Mouse (Mus musculus) embryonic facial prominence, embryonic 11.5 days (tissue): ENCODE results near the gene Myl7. TPM values are rescaled to one million over a fixed set of nuclear protein-coding genes. Genes with fewer than 3 reads are reported as not detected.

Experiments
- ATAC-seq: fragments of 200-750 bp; cut with Nextera tagmentation; replicated peaks from 2 replicates; pipeline ENCODE4 v1.8.0; 2017; ENCODE audit warnings: low read depth; ENCODE audit not compliant: insufficient number of reproducible peaks, low FRiP score, low TSS enrichment
- DNase-seq: peaks from one replicate; pipeline ENCODE4 v3.0.0-alpha.2; 2015; ENCODE audit warnings: low spot score
- H3K27ac ChIP-seq: fragments of 300-500 bp; sonication (generic); replicated peaks from 2 replicates; pipeline ENCODE4 v1.5.1; 2014; ENCODE audit warnings: mild to moderate bottlenecking, low read depth, low read length, control low read depth
- H3K27me3 ChIP-seq: fragments of 300-500 bp; sonication (generic); 2 replicates; pipeline ENCODE4 v1.6.1; 2014; ENCODE audit warnings: mild to moderate bottlenecking, low read length, moderate library complexity, mixed read lengths; ENCODE audit not compliant: control insufficient read depth, insufficient read depth
- H3K36me3 ChIP-seq: fragments of 300-500 bp; sonication (generic); replicated peaks from 2 replicates; pipeline ENCODE4 v1.6.1; 2014; ENCODE audit warnings: low read depth, mild to moderate bottlenecking, low read length, moderate library complexity, mixed read lengths; ENCODE audit not compliant: control insufficient read depth, insufficient read depth
- H3K4me1 ChIP-seq: fragments of 300-500 bp; sonication (generic); 2 replicates; pipeline ENCODE4 v1.6.1; 2014; ENCODE audit warnings: low read length, mixed read lengths; ENCODE audit not compliant: control insufficient read depth, insufficient read depth
- H3K4me2 ChIP-seq: fragments of 300-500 bp; sonication (generic); 2 replicates; pipeline ENCODE4 v1.6.1; 2014; ENCODE audit warnings: low read depth, mild to moderate bottlenecking, control low read depth, low read length, moderate library complexity
- H3K4me3 ChIP-seq: fragments of 300-500 bp; sonication (generic); 2 replicates; pipeline ENCODE4 v1.5.1; 2014; ENCODE audit warnings: low read depth, low read length, control low read depth
- H3K9ac ChIP-seq: fragments of 300-500 bp; sonication (generic); replicated peaks from 2 replicates; pipeline ENCODE4 v1.6.1; 2014; ENCODE audit warnings: mild to moderate bottlenecking, control low read depth, low read length
- H3K9me3 ChIP-seq: fragments of 300-500 bp; sonication (generic); replicated peaks from 2 replicates; pipeline ENCODE4 v1.6.1; 2016; ENCODE audit warnings: mild to moderate bottlenecking, low read length, inconsistent platforms, mixed read lengths; ENCODE audit not compliant: control insufficient read depth
- WGBS: fragments of 180-500 bp; shearing (Covaris S2); extraction: QIAGEN DNeasy Blood & Tissue Kit; methylation state at CpG from one replicate; pipeline ENCODE4 v1.1.7; 2014; 5-methylcytosine and 5-hydroxymethylcytosine counted together
- polyA plus RNA-seq: library from polyadenylated mRNA; unstranded; fragments of >200 nt; fragmentation: Nextera tagmentation; extraction: Ambion mirVana; gene quantifications from 2 replicates; pipeline ENCODE4 v1.2.1, GENCODE M21; 2014

Gene Myl7
- polyA plus RNA-seq, 1 experiment from 2014 or later = 25.4 TPM

DNA sequence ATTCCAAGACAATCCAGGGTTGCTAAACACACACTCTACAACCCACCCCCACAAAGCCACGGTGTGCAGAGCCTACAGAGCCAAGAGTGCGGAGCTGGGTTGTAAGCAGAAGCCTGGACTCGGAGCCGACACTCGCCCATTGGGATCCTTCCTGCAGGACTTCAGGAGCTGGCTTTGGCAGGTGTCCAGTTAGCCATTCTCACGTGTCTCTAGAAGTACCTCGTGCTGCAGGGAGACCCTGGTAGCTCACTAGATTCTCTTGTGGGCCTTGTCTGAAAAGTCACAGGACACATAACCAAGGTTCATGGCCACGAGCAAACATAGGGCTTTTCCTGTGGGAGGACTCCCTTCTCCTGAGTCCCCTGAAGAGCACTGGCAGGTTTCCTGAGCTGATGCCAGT is 14.7 kb upstream of the Myl7 start:
- Histone ChIP-seq H3K27ac (no peak overlapping the region), H3K27me3 (no peaks in the 10 kb centered on the region), H3K4me1 (no peaks in the 10 kb centered on the region), H3K4me3 (no peak overlapping the region), H3K36me3 (no peaks in the 10 kb centered on the region), H3K9me3 (no peaks in the 10 kb centered on the region), H3K9ac (no peak overlapping the region), H3K4me2 (no peak overlapping the region)
- no peak for DNase-seq
- no peak for ATAC-seq
- 75% methylated on average over 8 of the region's 8 CpGs for WGBS

DNA sequence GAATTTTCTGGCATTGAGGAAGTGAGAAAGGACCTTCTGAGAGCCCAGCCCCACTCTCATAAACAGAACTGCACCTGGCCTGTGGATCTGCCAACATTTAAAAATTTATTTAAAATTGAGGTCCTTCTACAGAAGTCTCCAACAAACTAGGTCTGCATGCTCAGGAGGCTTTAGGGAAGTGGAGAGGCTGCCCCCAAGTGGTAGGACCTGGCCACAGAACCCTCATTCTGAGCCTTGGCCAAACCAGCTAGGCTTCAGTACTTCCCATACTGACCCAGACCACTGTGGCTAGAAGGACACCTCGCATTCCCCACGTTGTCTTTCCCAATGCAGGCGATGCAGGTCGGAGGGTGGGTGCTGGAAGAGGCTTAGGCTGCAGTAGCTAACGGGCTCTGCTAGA is 14.1 kb upstream of the Myl7 start:
- Histone ChIP-seq H3K4me3 (no peak overlapping the region), H3K4me2 (no peak overlapping the region), H3K27ac (no peak overlapping the region), H3K9me3 (no peaks in the 10 kb centered on the region), H3K27me3 (no peaks in the 10 kb centered on the region), H3K9ac (no peak overlapping the region), H3K36me3 (no peaks in the 10 kb centered on the region), H3K4me1 (no peaks in the 10 kb centered on the region)
- 27% methylated on average over 5 of the region's 5 CpGs for WGBS
- DNase-seq = peak; percentile 68
- no peak for ATAC-seq

DNA sequence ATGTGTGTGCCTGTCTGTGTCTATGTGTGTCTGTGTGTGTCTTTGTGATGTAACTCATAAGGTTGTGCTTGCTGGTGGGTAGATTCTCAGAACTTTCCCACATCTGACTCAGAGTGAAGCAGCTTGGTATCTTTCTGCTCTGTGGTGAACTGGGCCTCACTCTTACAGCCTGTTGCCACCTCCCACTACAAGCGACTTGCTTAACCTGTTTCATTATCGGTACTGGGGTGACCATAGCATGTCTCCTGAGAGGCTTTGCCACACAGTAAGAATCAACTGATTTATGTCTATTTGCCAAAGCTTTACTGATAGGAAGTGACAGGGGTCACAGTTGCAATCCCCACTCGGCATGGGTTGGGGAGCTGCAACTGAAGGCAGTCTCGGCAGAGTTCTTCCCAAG is 10.1 kb upstream of the Myl7 start:
- WGBS = 75% methylated on average over 4 of the region's 4 CpGs
- Histone ChIP-seq H3K36me3 (no peaks in the 10 kb centered on the region), H3K27me3 (no peaks in the 10 kb centered on the region), H3K4me3 (no peak overlapping the region), H3K9ac (no peak overlapping the region), H3K9me3 (no peaks in the 10 kb centered on the region), H3K27ac (no peak overlapping the region), H3K4me1 (no peaks in the 10 kb centered on the region), H3K4me2 (no peak overlapping the region)
- DNase-seq (no peak), ATAC-seq (no peak)

DNA sequence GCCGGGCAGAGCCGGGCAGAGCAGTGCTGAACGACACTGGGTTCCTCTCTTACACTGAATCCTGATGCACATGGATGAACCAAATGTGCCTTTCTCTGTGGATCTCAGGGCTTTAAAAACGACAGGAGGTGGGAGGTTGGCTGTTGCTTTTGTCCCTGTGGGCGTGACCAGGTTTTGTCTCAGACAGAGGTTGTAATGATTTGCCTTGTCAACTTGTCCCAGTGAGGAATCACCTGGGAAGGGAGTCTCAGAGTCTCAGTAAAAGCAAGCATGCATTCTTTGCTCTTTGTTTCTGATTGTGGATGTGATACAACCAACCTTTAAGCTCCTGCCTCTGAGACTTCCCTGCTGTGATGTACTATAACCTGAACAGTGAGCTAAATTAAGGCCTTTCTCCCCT is 8.5 kb upstream of the Myl7 start:
- H3K4me3 ChIP-seq = no peak overlapping the region
- DNase-seq = no peak
- H3K27me3 ChIP-seq = no peaks in the 10 kb centered on the region
- H3K4me2 ChIP-seq = no peak overlapping the region
- 52% methylated on average over 5 of the region's 5 CpGs for WGBS
- H3K36me3 ChIP-seq = no peaks in the 10 kb centered on the region
- H3K27ac ChIP-seq = no peak overlapping the region
- H3K9me3 ChIP-seq = no peaks in the 10 kb centered on the region
- no peak for ATAC-seq
- H3K4me1 ChIP-seq = no peaks in the 10 kb centered on the region
- H3K9ac ChIP-seq = no peak overlapping the region

DNA sequence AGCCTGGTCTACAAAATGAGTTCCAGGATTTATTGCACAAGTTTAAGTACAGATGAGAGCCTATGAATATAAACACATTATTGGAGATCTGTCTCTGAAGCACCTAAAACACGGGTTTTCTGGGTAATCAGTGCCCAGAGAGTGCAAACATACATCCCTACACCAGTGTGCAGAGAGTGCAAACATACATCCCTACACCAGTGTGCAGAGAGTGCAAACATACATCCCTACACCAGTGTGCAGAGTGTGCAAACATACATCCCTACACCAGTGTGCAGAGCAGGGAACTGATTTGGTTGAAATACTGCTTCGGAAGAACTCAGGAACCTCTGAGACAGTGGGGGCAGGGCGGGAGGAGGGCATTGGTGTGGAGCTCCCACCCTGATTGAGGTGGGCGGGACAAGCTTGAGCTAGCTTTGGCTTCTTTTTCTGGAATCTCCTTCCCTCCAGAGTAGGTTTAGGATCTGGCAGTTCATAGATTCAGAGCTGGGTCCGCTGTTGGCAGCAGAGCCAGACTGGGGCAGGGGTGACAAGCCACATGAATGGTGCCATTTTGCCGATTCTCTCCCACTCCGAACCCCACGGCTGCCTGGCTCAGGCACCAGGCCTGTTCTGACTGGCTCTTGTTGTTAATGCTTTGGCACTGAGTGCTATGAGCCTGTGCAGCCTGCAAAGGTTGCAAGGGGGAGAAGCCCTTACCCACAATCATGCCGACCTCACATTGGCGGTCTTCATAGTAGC is 7.4 kb upstream of the Myl7 start:
- Histone ChIP-seq H3K9ac (no peak overlapping the region), H3K4me2 (no peak overlapping the region), H3K36me3 (no peaks in the 10 kb centered on the region), H3K4me1 (peaks cover 2% of the 10 kb centered on the region; the same call in 1 of the 2 replicates), H3K27me3 (no peaks in the 10 kb centered on the region), H3K27ac (no peak overlapping the region), H3K4me3 (no peak overlapping the region), H3K9me3 (no peaks in the 10 kb centered on the region)
- 82% methylated on average over 10 of the region's 10 CpGs for WGBS
- DNase-seq (no peak), ATAC-seq (no peak)

DNA sequence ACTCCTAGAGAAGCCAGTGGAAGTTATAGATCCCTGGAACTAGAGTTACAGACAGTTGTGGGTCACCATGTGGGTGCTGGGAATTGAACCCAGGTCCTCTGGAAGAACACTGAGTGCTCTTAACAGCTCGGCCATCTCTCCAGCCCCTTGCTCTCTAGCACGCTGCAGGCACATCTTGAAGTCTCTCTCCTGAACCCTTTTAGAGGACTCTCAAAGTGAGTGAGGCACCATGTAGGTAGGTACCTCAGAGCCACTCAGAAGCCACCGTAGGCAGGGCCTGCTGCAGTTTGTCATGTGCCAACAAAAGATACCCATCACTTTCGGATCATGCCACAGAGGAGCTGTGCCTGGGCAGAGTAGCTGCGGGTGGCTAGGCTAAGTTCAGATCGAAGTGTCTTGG is 6.3 kb upstream of the Myl7 start:
- no peak overlapping the region for H3K4me3 ChIP-seq

DNA sequence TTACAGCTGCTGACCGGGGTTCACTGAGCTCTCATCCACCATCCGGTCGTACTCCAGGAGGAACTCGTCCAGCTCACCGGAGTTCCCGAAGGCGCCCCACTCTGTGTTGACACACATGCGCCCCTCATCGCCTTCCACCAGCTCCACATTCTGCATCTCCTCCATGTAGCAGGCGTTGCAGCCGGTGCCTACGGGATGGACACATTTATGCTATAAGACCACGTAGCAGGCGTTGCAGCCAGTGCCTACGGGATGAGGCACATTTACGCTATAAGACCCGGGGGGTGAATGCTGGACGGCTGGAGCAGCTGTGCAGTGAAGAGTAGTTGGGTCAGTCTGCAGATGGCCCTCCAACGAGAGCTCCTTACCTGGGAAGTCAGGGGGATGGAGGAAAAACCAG is 5.8 kb upstream of the Myl7 start:
- H3K9me3 ChIP-seq = no peaks in the 10 kb centered on the region
- no peak overlapping the region for H3K9ac ChIP-seq

More for the DNA sequence above, 6.3 kb upstream of the Myl7 start:
- no peaks in the 10 kb centered on the region for H3K9me3 ChIP-seq
- no peak for DNase-seq
- H3K36me3 ChIP-seq = no peaks in the 10 kb centered on the region
- H3K27me3 ChIP-seq = no peaks in the 10 kb centered on the region
- no peak overlapping the region for H3K4me2 ChIP-seq
- no peak for ATAC-seq
- no peak overlapping the region for H3K9ac ChIP-seq
- no peak overlapping the region for H3K27ac ChIP-seq
- 91% methylated on average over 6 of the region's 6 CpGs for WGBS
- peaks cover 2% of the 10 kb centered on the region; the same call in 1 of the 2 replicates for H3K4me1 ChIP-seq

DNA sequence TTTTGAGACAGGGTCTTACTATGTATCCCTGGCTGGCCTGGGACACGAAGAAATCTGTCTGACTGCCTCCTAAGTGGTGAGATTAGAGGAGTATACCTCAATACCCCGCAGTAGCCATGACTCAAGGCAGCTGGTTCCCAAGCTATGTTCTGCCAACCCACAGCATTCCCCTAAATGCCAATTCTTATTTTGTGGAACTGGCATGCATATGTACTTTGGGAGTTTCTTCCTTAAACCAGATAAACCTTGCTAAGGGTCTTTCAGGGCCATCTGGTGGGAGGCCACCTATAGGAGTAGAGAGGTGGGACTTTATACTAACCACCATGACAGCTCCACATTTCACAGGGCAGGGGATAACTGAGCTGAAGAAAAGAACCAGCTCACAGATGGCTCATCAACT is 5.3 kb upstream of the Myl7 start:
- no peaks in the 10 kb centered on the region for H3K36me3 ChIP-seq
- H3K27me3 ChIP-seq = no peaks in the 10 kb centered on the region
- 87% methylated on average over 2 of the region's 2 CpGs for WGBS
- no peak overlapping the region for H3K4me3 ChIP-seq
- no peaks in the 10 kb centered on the region for H3K9me3 ChIP-seq
- no peak overlapping the region for H3K27ac ChIP-seq
- no peak for DNase-seq
- peaks cover 2% of the 10 kb centered on the region; the same call in 1 of the 2 replicates for H3K4me1 ChIP-seq
- H3K4me2 ChIP-seq = no peak overlapping the region
- no peak for ATAC-seq
- no peak overlapping the region for H3K9ac ChIP-seq

More for the DNA sequence above, 5.8 kb upstream of the Myl7 start:
- no peak overlapping the region for H3K4me3 ChIP-seq
- H3K27ac ChIP-seq = no peak overlapping the region
- 91% methylated on average over 19 of the region's 19 CpGs for WGBS
- peaks cover 2% of the 10 kb centered on the region; the same call in 1 of the 2 replicates for H3K4me1 ChIP-seq
- no peak overlapping the region for H3K4me2 ChIP-seq
- no peaks in the 10 kb centered on the region for H3K36me3 ChIP-seq
- no peaks in the 10 kb centered on the region for H3K27me3 ChIP-seq
- no peak for DNase-seq
- ATAC-seq = no peak
